Mouse (Mus musculus): Measurements from ENCODE around the gene Stac.

Stac gene

GRCm38 (mm10) chr9:111689680-111690483 lies at the start of gene Stac:
TSS of gene Stac (minus strand) at chr9:111690348.
- peak in 1 of 2 experiments; percentile 62 for DNase-seq (ENCODE audit: low spot score in 2 of 2)

GRCm38 (mm10) chr9:111739431-111740245 lies 49.5 kb upstream of the Stac start:
- DNase-seq (ENCODE audit: low spot score in 2 of 2): no peak

GRCm38 (mm10) chr9:111739026-111739425 lies 48.9 kb upstream of the Stac start:
- DNase-seq (ENCODE audit: low spot score in 2 of 2): no peak

- DNase-seq (ENCODE audit: low spot score in 2 of 2): no peak
Observed at GRCm38 (mm10) chr9:111737796-111738195, 47.6 kb upstream of the Stac start.

GRCm38 (mm10) chr9:111735931-111736330 lies 45.8 kb upstream of the Stac start:
- DNase-seq (ENCODE audit: low spot score in 2 of 2): no peak

- DNase-seq (ENCODE audit: low spot score in 2 of 2): no peak
Observed at GRCm38 (mm10) chr9:111731939-111732670, 42.0 kb upstream of the Stac start.

- DNase-seq (ENCODE audit: low spot score in 2 of 2): no peak
Observed at GRCm38 (mm10) chr9:111724981-111725593, 34.9 kb upstream of the Stac start.

- DNase-seq (ENCODE audit: low spot score in 2 of 2): no peak
Observed at GRCm38 (mm10) chr9:111714457-111714856, 24.3 kb upstream of the Stac start.

- DNase-seq (ENCODE audit: low spot score in 2 of 2): no peak
Observed at GRCm38 (mm10) chr9:111700101-111700500, 10.0 kb upstream of the Stac start.

GRCm38 (mm10) chr9:111690484-111690855 lies 322 bp upstream of the Stac start:
- no peak for DNase-seq (ENCODE audit: low spot score in 2 of 2)

GRCm38 (mm10) chr9:111689146-111689545 lies 1.0 kb downstream of the Stac start:
- DNase-seq (ENCODE audit: low spot score in 2 of 2): no peak

- no peak for DNase-seq (ENCODE audit: low spot score in 2 of 2)
Observed at GRCm38 (mm10) chr9:111684170-111684569, 6.0 kb downstream of the Stac start.

GRCm38 (mm10) chr9:111679516-111679915 lies 10.6 kb downstream of the Stac start:
- no peak for DNase-seq (ENCODE audit: low spot score in 2 of 2)

- no peak for DNase-seq (ENCODE audit: low spot score in 2 of 2)
Observed at GRCm38 (mm10) chr9:111669816-111670215, 20.3 kb downstream of the Stac start.

- no peak for DNase-seq (ENCODE audit: low spot score in 2 of 2)
Observed at GRCm38 (mm10) chr9:111655066-111655465, 35.1 kb downstream of the Stac start.

GRCm38 (mm10) chr9:111644228-111644627 lies 45.9 kb downstream of the Stac start:
- no peak for DNase-seq (ENCODE audit: low spot score in 2 of 2)

- no peak for DNase-seq (ENCODE audit: low spot score in 2 of 2)
Observed at GRCm38 (mm10) chr9:111643369-111643768, 46.8 kb downstream of the Stac start.

- DNase-seq (ENCODE audit: low spot score in 2 of 2): no peak
Observed at GRCm38 (mm10) chr9:111637641-111638040, 52.5 kb downstream of the Stac start.

GRCm38 (mm10) chr9:111632833-111633232 lies 57.3 kb downstream of the Stac start:
- no peak for DNase-seq (ENCODE audit: low spot score in 2 of 2)

- DNase-seq (ENCODE audit: low spot score in 2 of 2): no peak
Observed at GRCm38 (mm10) chr9:111621191-111621590, 69.0 kb downstream of the Stac start.

GRCm38 (mm10) chr9:111611341-111611740 lies 78.8 kb downstream of the Stac start:
- DNase-seq (ENCODE audit: low spot score in 2 of 2): no peak

GRCm38 (mm10) chr9:111608762-111609161 lies 81.4 kb downstream of the Stac start:
- no peak for DNase-seq (ENCODE audit: low spot score in 2 of 2)
